Mouse (Mus musculus): ENCODE data around the gene Fate1. TPM values are rescaled to one million over a fixed set of nuclear protein-coding genes. Genes with fewer than 3 reads are reported as not detected.
"Not testable (repeated sequence)": the region's sequence is repeated elsewhere in the genome, so short reads cannot be mapped to it uniquely, and the experiment has no call there.

Gene Fate1
- not detected in 2 replicates for polyA plus RNA-seq (2016; fragmentation: Nextera tagmentation; extraction: Ambion mirVana)

- no peaks in the 10 kb centered on the region for H3K9me3 ChIP-seq
- no peak for ATAC-seq (ENCODE audit: insufficient number of reproducible peaks, insufficient read depth, low FRiP score, low TSS enrichment)
- H3K36me3 ChIP-seq, result no peaks in the 10 kb centered on the region
- H3K9ac ChIP-seq, result no peak within 1 kb of the TSS
- H3K4me2 ChIP-seq (replicated peaks), result no peak within 1 kb of the TSS
- WGBS, result 53% methylated on average over 2 of the region's 2 CpGs
- H3K4me3 ChIP-seq, result no peak within 1 kb of the TSS
- 0 out of 2 replicates have a peak, but pooled peaks cover 3% of the 10 kb centered on the region for H3K27me3 ChIP-seq
- H3K27ac ChIP-seq, result no peak within 1 kb of the TSS
- H3K4me1 ChIP-seq, result no peaks in the 10 kb centered on the region
Observed at GRCm38 (mm10) chrX:71972686-71973085, at the start of gene Fate1. Gene Fate1 (plus strand): TSS chrX:71972986.

GRCm38 (mm10) chrX:71946631-71947030 lies 26.2 kb upstream of the Fate1 start:
- no peak for ATAC-seq (ENCODE audit: insufficient number of reproducible peaks, insufficient read depth, low FRiP score, low TSS enrichment)
- no peaks in the 10 kb centered on the region for H3K9me3 ChIP-seq
- no peak overlapping the region for H3K27ac ChIP-seq
- 0 out of 2 replicates have a peak, but pooled peaks cover 3% of the 10 kb centered on the region for H3K27me3 ChIP-seq
- H3K36me3 ChIP-seq, result no peaks in the 10 kb centered on the region
- no peaks in the 10 kb centered on the region for H3K4me1 ChIP-seq
- no peak overlapping the region for H3K9ac ChIP-seq
- no peak overlapping the region for H3K4me3 ChIP-seq
- WGBS, result 25% methylated on average over 3 of the region's 3 CpGs
- no peak overlapping the region for H3K4me2 ChIP-seq (replicated peaks)

- Histone ChIP-seq H3K4me3 (no peak overlapping the region), H3K9ac (no peak overlapping the region), H3K27me3 (no peaks in the 10 kb centered on the region), H3K4me1 (no peaks in the 10 kb centered on the region), H3K9me3 (no peaks in the 10 kb centered on the region), H3K36me3 (no peaks in the 10 kb centered on the region), H3K4me2 (replicated peaks) (no peak overlapping the region), H3K27ac (no peak overlapping the region)
- ATAC-seq (ENCODE audit: insufficient number of reproducible peaks, insufficient read depth, low FRiP score, low TSS enrichment), result no peak
Observed at GRCm38 (mm10) chrX:71958366-71958765, 14.4 kb upstream of the Fate1 start.

GRCm38 (mm10) chrX:71962073-71963051 lies 10.4 kb upstream of the Fate1 start, which contains the start of gene Prrg3:
Gene Prrg3 (plus strand): TSS chrX:71962624.
- Histone ChIP-seq H3K4me2 (replicated peaks) (peak within 1 kb of the TSS; percentile 61), H3K27ac (no peak within 1 kb of the TSS), H3K9me3 (no peaks in the 10 kb centered on the region), H3K4me3 (peak within 1 kb of the TSS; percentile 48), H3K27me3 (no peaks in the 10 kb centered on the region), H3K36me3 (no peaks in the 10 kb centered on the region), H3K4me1 (no peaks in the 10 kb centered on the region), H3K9ac (peak within 1 kb of the TSS; percentile 68)
- WGBS, result 20% methylated on average over 57 of the region's 72 CpGs
- peak; percentile 94 for ATAC-seq (ENCODE audit: insufficient number of reproducible peaks, insufficient read depth, low FRiP score, low TSS enrichment)

- ATAC-seq (ENCODE audit: insufficient number of reproducible peaks, insufficient read depth, low FRiP score, low TSS enrichment), result no peak
- no peaks in the 10 kb centered on the region for H3K27me3 ChIP-seq
- peak overlapping the region; percentile 48 for H3K4me3 ChIP-seq
- 37% methylated on average over 9 of the region's 9 CpGs for WGBS
- H3K27ac ChIP-seq, result no peak overlapping the region
- peak overlapping the region; percentile 68; the same call in 1 of the 2 replicates for H3K9ac ChIP-seq
- no peaks in the 10 kb centered on the region for H3K4me1 ChIP-seq
- H3K36me3 ChIP-seq, result no peaks in the 10 kb centered on the region
- no peaks in the 10 kb centered on the region for H3K9me3 ChIP-seq
- H3K4me2 ChIP-seq (replicated peaks), result peak overlapping the region; percentile 61
Observed at GRCm38 (mm10) chrX:71963275-71963912, 9.4 kb upstream of the Fate1 start.

- no peaks in the 10 kb centered on the region for H3K4me1 ChIP-seq
- H3K36me3 ChIP-seq, result no peaks in the 10 kb centered on the region
- no peak overlapping the region for H3K9ac ChIP-seq
- no peak overlapping the region for H3K4me3 ChIP-seq
- no peaks in the 10 kb centered on the region for H3K9me3 ChIP-seq
- no peak for ATAC-seq (ENCODE audit: insufficient number of reproducible peaks, insufficient read depth, low FRiP score, low TSS enrichment)
- 80% methylated on average over 1 of the region's 1 CpGs for WGBS
- H3K27me3 ChIP-seq, result 0 out of 2 replicates have a peak, but pooled peaks cover 3% of the 10 kb centered on the region
- no peak overlapping the region for H3K27ac ChIP-seq
- no peak overlapping the region for H3K4me2 ChIP-seq (replicated peaks)
Observed at GRCm38 (mm10) chrX:71968216-71968615, 4.6 kb upstream of the Fate1 start.

- Histone ChIP-seq H3K9me3 (no peaks in the 10 kb centered on the region), H3K4me1 (no peaks in the 10 kb centered on the region), H3K4me3 (no peak overlapping the region), H3K27ac (no peak overlapping the region), H3K36me3 (no peaks in the 10 kb centered on the region), H3K27me3 (0 out of 2 replicates have a peak, but pooled peaks cover 3% of the 10 kb centered on the region), H3K9ac (no peak overlapping the region), H3K4me2 (replicated peaks) (no peak overlapping the region)
- 79% methylated on average over 6 of the region's 6 CpGs for WGBS
- no peak for ATAC-seq (ENCODE audit: insufficient number of reproducible peaks, insufficient read depth, low FRiP score, low TSS enrichment)
Observed at GRCm38 (mm10) chrX:71968816-71969215, 4.0 kb upstream of the Fate1 start.

- WGBS, result 75% methylated on average over 5 of the region's 5 CpGs
- no peak for ATAC-seq (ENCODE audit: insufficient number of reproducible peaks, insufficient read depth, low FRiP score, low TSS enrichment)
- 0 out of 2 replicates have a peak, but pooled peaks cover 3% of the 10 kb centered on the region for H3K27me3 ChIP-seq
Observed at GRCm38 (mm10) chrX:71971325-71971724, 1.5 kb upstream of the Fate1 start.

GRCm38 (mm10) chrX:71977681-71978080 lies 4.9 kb downstream of the Fate1 start:
- H3K36me3 ChIP-seq, H3K9me3 ChIP-seq: not testable (repeated sequence)

More at GRCm38 (mm10) chrX:71971325-71971724, 1.5 kb upstream of the Fate1 start:
- Histone ChIP-seq H3K9me3 (no peaks in the 10 kb centered on the region), H3K27ac (no peak overlapping the region), H3K36me3 (no peaks in the 10 kb centered on the region), H3K4me3 (no peak overlapping the region), H3K4me2 (replicated peaks) (no peak overlapping the region), H3K4me1 (no peaks in the 10 kb centered on the region), H3K9ac (no peak overlapping the region)

GRCm38 (mm10) chrX:71980443-71980842 lies 7.7 kb downstream of the Fate1 start:
- no peak overlapping the region for H3K9ac ChIP-seq
- no peak for ATAC-seq (ENCODE audit: insufficient number of reproducible peaks, insufficient read depth, low FRiP score, low TSS enrichment)
- H3K4me2 ChIP-seq (replicated peaks), result no peak overlapping the region
- no peaks in the 10 kb centered on the region for H3K4me1 ChIP-seq
- no peaks in the 10 kb centered on the region for H3K9me3 ChIP-seq
- H3K4me3 ChIP-seq, result no peak overlapping the region
- no peaks in the 10 kb centered on the region for H3K36me3 ChIP-seq
- H3K27me3 ChIP-seq, result no peaks in the 10 kb centered on the region
- 54% methylated on average over 3 of the region's 3 CpGs for WGBS
- no peak overlapping the region for H3K27ac ChIP-seq

More at GRCm38 (mm10) chrX:71977681-71978080, 4.9 kb downstream of the Fate1 start:
- not testable (repeated sequence) for H3K27ac ChIP-seq; H3K4me2 ChIP-seq (replicated peaks); H3K9ac ChIP-seq; H3K4me3 ChIP-seq; ATAC-seq (ENCODE audit: insufficient number of reproducible peaks, insufficient read depth, low FRiP score, low TSS enrichment); H3K4me1 ChIP-seq; H3K27me3 ChIP-seq

- H3K27me3 ChIP-seq, result no peaks in the 10 kb centered on the region
- no peak overlapping the region for H3K27ac ChIP-seq
- 56% methylated on average over 2 of the region's 2 CpGs for WGBS
- no peak overlapping the region for H3K4me2 ChIP-seq (replicated peaks)
- no peaks in the 10 kb centered on the region for H3K4me1 ChIP-seq
- H3K4me3 ChIP-seq, result no peak overlapping the region
- H3K9ac ChIP-seq, result no peak overlapping the region
- no peak for ATAC-seq (ENCODE audit: insufficient number of reproducible peaks, insufficient read depth, low FRiP score, low TSS enrichment)
- no peaks in the 10 kb centered on the region for H3K36me3 ChIP-seq
- H3K9me3 ChIP-seq, result no peaks in the 10 kb centered on the region
Observed at GRCm38 (mm10) chrX:71981322-71981721, 8.5 kb downstream of the Fate1 start.
